Mouse (Mus musculus) forebrain, embryonic 12.5 days (tissue): ENCODE measurements around the gene Synj2. TPM values are rescaled to one million over a fixed set of nuclear protein-coding genes. Genes with fewer than 3 reads are reported as not detected.

Experiments
- ATAC-seq: fragments of 200-750 bp; cut with Nextera tagmentation; 2 replicates; pipeline ENCODE4 v1.8.0; 2017; ENCODE audit warnings: moderate TSS enrichment; ENCODE audit not compliant: low FRiP score
- H3K27ac ChIP-seq: fragments of 300-500 bp; sonication (generic); 2 replicates; pipeline ENCODE4 v1.5.1; 2016; ENCODE audit warnings: mild to moderate bottlenecking
- H3K27me3 ChIP-seq: fragments of 300-500 bp; sonication (generic); 2 replicates; pipeline ENCODE4 v1.6.1; 2016; ENCODE audit warnings: mild to moderate bottlenecking
- H3K36me3 ChIP-seq: fragments of 300-500 bp; sonication (generic); replicated peaks from 2 replicates; pipeline ENCODE4 v1.6.1; 2016; ENCODE audit warnings: mild to moderate bottlenecking
- H3K4me1 ChIP-seq: fragments of 300-500 bp; sonication (generic); 2 replicates; pipeline ENCODE4 v1.6.1; 2016
- H3K4me2 ChIP-seq: fragments of 300-500 bp; sonication (generic); 2 replicates; pipeline ENCODE4 v1.6.1; 2016; ENCODE audit warnings: mild to moderate bottlenecking, moderate library complexity
- H3K4me3 ChIP-seq: fragments of 300-500 bp; sonication (generic); replicated peaks from 2 replicates; pipeline ENCODE4 v1.5.1; 2016; ENCODE audit warnings: mild to moderate bottlenecking
- H3K9ac ChIP-seq: fragments of 300-500 bp; sonication (generic); 2 replicates; pipeline ENCODE4 v1.6.1; 2016; ENCODE audit warnings: mild to moderate bottlenecking
- H3K9me3 ChIP-seq: fragments of 300-500 bp; sonication (generic); 2 replicates; pipeline ENCODE4 v1.6.1; 2016
- WGBS: fragments of 180-500 bp; shearing (Covaris S2); methylation state at CpG from one replicate; pipeline ENCODE4 v1.1.7; 2016; 5-methylcytosine and 5-hydroxymethylcytosine counted together
- polyA plus RNA-seq: library from polyadenylated mRNA; unstranded; fragments of >200 nt; fragmentation: Nextera tagmentation; extraction: Ambion mirVana; gene quantifications from 2 replicates; pipeline ENCODE4 v1.2.1, GENCODE M21; 2016

Synj2 gene
- polyA plus RNA-seq, 1 experiment from 2014 or later, result 1.1 TPM

- H3K4me2 ChIP-seq, result no peak overlapping the region
- no peaks in the 10 kb centered on the region for H3K9me3 ChIP-seq
- no peaks in the 10 kb centered on the region for H3K27me3 ChIP-seq
- no peaks in the 10 kb centered on the region for H3K4me1 ChIP-seq
- H3K9ac ChIP-seq, result no peak overlapping the region
- WGBS, result 93% methylated on average over 11 of the region's 11 CpGs
- H3K27ac ChIP-seq, result no peak overlapping the region
- no peak overlapping the region for H3K4me3 ChIP-seq
- ATAC-seq, result no peak
- 0 out of 2 replicates have a peak, but pooled peaks cover 1% of the 10 kb centered on the region for H3K36me3 ChIP-seq
These were observed 95.8 kb downstream of the Synj2 start for GRCm38 (mm10) chr17:6036872-6037271.

DNA sequence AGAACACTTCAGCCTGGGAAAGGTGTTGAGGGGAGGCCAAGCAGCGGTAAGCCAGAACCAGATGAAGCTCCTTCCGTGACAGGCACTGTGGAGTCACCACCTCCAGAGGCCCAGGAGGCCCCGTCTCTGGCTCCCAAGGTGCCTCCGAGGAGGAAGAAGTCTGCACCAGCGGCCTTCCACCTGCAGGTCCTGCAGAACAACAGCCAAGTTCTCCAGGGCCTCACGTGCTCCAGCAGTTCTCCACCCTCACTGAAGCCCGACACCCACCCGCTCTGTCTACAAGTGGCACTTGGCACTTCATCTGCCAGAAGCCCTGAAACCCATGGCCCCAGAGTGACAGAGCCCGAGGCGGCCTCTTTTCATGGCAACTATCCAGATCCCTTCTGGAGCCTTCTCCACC, 96.4 kb downstream of the Synj2 start:
- Histone ChIP-seq H3K4me2 (no peak overlapping the region), H3K9me3 (no peaks in the 10 kb centered on the region), H3K9ac (no peak overlapping the region), H3K27me3 (no peaks in the 10 kb centered on the region), H3K27ac (no peak overlapping the region), H3K4me1 (no peaks in the 10 kb centered on the region), H3K4me3 (no peak overlapping the region), H3K36me3 (peaks cover 8% of the 10 kb centered on the region; the same call in 1 of the 2 replicates)
- WGBS, result 94% methylated on average over 10 of the region's 10 CpGs
- no peak for ATAC-seq

GRCm38 (mm10) chr17:6052801-6053200, 111.7 kb downstream of the Synj2 start:
- no peak for ATAC-seq
- H3K27ac ChIP-seq, result no peak overlapping the region
- H3K4me2 ChIP-seq, result no peak overlapping the region
- no peak overlapping the region for H3K4me3 ChIP-seq
- 49% methylated on average over 4 of the region's 4 CpGs for WGBS
- H3K36me3 ChIP-seq, result peaks cover 26% of the 10 kb centered on the region; the same call in 1 of the 2 replicates
- no peak overlapping the region for H3K9ac ChIP-seq
- H3K9me3 ChIP-seq, result no peaks in the 10 kb centered on the region
- no peaks in the 10 kb centered on the region for H3K27me3 ChIP-seq
- H3K4me1 ChIP-seq, result no peaks in the 10 kb centered on the region

- H3K4me2 ChIP-seq, result no peak overlapping the region
- no peaks in the 10 kb centered on the region for H3K27me3 ChIP-seq
- no peak overlapping the region for H3K27ac ChIP-seq
- no peak overlapping the region for H3K4me3 ChIP-seq
- no peak overlapping the region for H3K9ac ChIP-seq
- H3K36me3 ChIP-seq, result peaks cover 16% of the 10 kb centered on the region; the same call in 1 of the 2 replicates
- ATAC-seq, result no peak
- no peaks in the 10 kb centered on the region for H3K4me1 ChIP-seq
- WGBS, result 16% methylated on average over 5 of the region's 5 CpGs
- H3K9me3 ChIP-seq, result no peaks in the 10 kb centered on the region
These were observed 113.9 kb downstream of the Synj2 start for GRCm38 (mm10) chr17:6054934-6055355.

DNA sequence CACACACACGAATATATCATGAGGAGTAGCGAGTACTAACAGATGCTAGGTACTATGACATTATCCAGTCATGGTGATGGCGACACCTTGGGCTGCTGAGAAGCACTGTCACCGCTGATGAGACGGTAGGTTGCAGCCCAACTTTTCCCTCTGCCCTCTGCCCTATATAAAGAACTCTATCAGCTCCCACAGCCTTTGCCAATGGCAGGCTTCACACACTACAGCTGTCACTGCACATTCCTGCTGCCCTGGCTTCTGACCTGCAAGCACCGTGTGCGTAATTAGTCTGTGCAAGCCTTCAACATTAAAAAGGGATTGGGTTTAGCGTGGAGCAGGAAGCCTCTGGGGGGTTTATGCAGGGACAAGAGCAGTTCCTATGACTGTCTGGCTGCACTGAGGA, 121.7 kb downstream of the Synj2 start:
- H3K27me3 ChIP-seq, result no peaks in the 10 kb centered on the region
- H3K4me3 ChIP-seq, result no peak overlapping the region
- H3K27ac ChIP-seq, result no peak overlapping the region
- no peaks in the 10 kb centered on the region for H3K4me1 ChIP-seq
- no peaks in the 10 kb centered on the region for H3K9me3 ChIP-seq
- ATAC-seq, result no peak
- peaks cover 38% of the 10 kb centered on the region for H3K36me3 ChIP-seq
- no peak overlapping the region for H3K4me2 ChIP-seq
- WGBS, result 90% methylated on average over 8 of the region's 8 CpGs
- no peak overlapping the region for H3K9ac ChIP-seq

GRCm38 (mm10) chr17:6063532-6063931, 122.5 kb downstream of the Synj2 start:
- 95% methylated on average over 5 of the region's 5 CpGs for WGBS
- no peaks in the 10 kb centered on the region for H3K27me3 ChIP-seq
- H3K9ac ChIP-seq, result no peak overlapping the region
- no peaks in the 10 kb centered on the region for H3K4me1 ChIP-seq
- H3K27ac ChIP-seq, result no peak overlapping the region
- H3K9me3 ChIP-seq, result no peaks in the 10 kb centered on the region
- peaks cover 38% of the 10 kb centered on the region for H3K36me3 ChIP-seq
- no peak overlapping the region for H3K4me2 ChIP-seq
- ATAC-seq, result no peak
- H3K4me3 ChIP-seq, result no peak overlapping the region

- WGBS, result 79% methylated on average over 2 of the region's 2 CpGs
- H3K9me3 ChIP-seq, result no peaks in the 10 kb centered on the region
- peaks cover 50% of the 10 kb centered on the region for H3K36me3 ChIP-seq
- H3K4me3 ChIP-seq, result no peak overlapping the region
- no peaks in the 10 kb centered on the region for H3K27me3 ChIP-seq
- no peak for ATAC-seq
- H3K4me1 ChIP-seq, result no peaks in the 10 kb centered on the region
- H3K4me2 ChIP-seq, result no peak overlapping the region
- H3K27ac ChIP-seq, result no peak overlapping the region
- H3K9ac ChIP-seq, result no peak overlapping the region
These were observed 124.9 kb downstream of the Synj2 start for GRCm38 (mm10) chr17:6066021-6066420.

- Histone ChIP-seq H3K9me3 (no peaks in the 10 kb centered on the region), H3K4me3 (no peak overlapping the region), H3K27ac (no peak overlapping the region), H3K36me3 (peaks cover 60% of the 10 kb centered on the region), H3K9ac (no peak overlapping the region), H3K27me3 (no peaks in the 10 kb centered on the region), H3K4me1 (no peaks in the 10 kb centered on the region), H3K4me2 (no peak overlapping the region)
- WGBS, result 97% methylated on average over 7 of the region's 7 CpGs
- ATAC-seq, result no peak
These were observed 126.5 kb downstream of the Synj2 start for GRCm38 (mm10) chr17:6067613-6068012.

DNA sequence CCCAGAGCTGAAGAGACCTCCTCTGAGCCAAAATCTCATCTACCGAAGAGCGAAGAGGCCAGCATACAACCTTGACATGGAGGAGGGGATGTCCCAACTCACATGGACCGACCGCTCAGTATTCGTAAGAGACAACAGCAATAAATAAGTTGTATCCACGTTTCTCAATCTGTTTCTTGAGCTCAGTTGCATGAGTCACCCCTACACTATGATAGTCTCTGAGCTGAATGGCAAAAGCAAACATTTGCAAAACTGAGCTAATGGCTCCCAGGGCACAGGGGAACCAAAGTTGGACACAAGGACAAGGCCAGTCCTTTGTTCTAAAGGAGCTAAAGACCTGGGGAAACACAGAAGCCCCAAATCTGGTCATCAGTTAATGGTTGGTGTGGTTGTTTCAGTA, 128.8 kb downstream of the Synj2 start:
- Histone ChIP-seq H3K27ac (no peak overlapping the region), H3K9me3 (no peaks in the 10 kb centered on the region), H3K36me3 (peaks cover 63% of the 10 kb centered on the region), H3K4me1 (no peaks in the 10 kb centered on the region), H3K4me2 (no peak overlapping the region), H3K4me3 (no peak overlapping the region), H3K27me3 (no peaks in the 10 kb centered on the region), H3K9ac (no peak overlapping the region)
- 92% methylated on average over 6 of the region's 6 CpGs for WGBS
- ATAC-seq, result no peak

GRCm38 (mm10) chr17:6073405-6073804, 132.3 kb downstream of the Synj2 start:
- H3K27me3 ChIP-seq, result no peaks in the 10 kb centered on the region
- H3K4me1 ChIP-seq, result peaks cover 5% of the 10 kb centered on the region
- WGBS, result 91% methylated on average over 7 of the region's 7 CpGs
- H3K4me2 ChIP-seq, result no peak overlapping the region
- no peaks in the 10 kb centered on the region for H3K9me3 ChIP-seq
- H3K9ac ChIP-seq, result no peak overlapping the region
- H3K36me3 ChIP-seq, result peaks cover 44% of the 10 kb centered on the region
- no peak overlapping the region for H3K27ac ChIP-seq
- H3K4me3 ChIP-seq, result no peak overlapping the region
- no peak for ATAC-seq

DNA sequence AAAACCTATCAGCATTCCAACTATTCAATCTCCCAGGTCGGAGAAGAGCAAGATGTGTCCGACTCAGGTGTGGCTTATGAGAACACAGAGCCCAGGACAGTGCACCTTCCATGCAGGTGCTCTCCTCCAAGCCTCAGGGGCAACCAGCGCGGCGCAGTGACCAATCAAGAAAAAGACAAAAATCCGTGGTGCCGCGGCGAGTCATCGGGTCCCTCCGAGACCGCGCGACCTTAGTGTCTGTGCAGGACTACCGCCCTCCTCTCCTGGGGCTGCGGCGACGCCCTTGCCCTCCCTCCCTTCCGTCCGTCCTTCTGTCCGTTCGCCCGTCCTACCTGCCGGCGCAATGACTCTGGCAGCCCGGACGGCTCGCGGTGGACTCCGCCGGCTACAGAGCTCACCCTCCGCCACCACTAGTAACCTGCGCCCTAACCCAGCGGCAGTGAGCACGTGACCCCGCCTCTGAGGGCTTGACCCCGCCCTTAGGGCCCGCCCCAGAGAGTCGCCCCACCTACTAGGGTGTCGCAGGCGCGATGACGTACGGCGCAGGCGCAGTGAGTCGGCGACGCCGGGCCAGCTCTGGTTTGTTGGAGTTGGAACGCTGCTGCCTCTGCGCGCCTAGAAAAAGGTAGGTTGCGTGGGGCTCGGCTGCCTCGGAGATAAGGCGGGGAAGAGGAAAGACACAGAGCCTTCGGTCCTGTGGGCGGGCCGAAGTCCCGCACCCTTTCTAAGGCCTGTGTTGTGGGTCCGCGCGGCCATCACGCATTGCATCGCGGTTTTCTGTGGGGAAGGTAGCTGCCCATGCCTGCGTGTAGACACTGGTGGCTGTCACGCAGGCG, 138.4 kb downstream of the Synj2 start, which contains the start of the genes Serac1 and Gtf2h5:
Gene Serac1 (minus strand): TSS at position 455 of the 836 bp plus-strand sequence.
Gene Gtf2h5 (plus strand): TSS at position 500 of the 836 bp plus-strand sequence.
- Histone ChIP-seq H3K27ac (peak within 1 kb of the TSS; percentile 88), H3K27me3 (no peaks in the 10 kb centered on the region), H3K36me3 (peaks cover 6% of the 10 kb centered on the region), H3K4me2 (peak within 1 kb of the TSS; percentile 75), H3K9ac (peak within 1 kb of the TSS; percentile 87), H3K4me1 (peaks cover 24% of the 10 kb centered on the region), H3K9me3 (no peaks in the 10 kb centered on the region), H3K4me3 (peak within 1 kb of the TSS; percentile 81)
- ATAC-seq, result peak; percentile 96
- under 1% methylated on average over 69 of the region's 70 CpGs for WGBS

GRCm38 (mm10) chr17:6083323-6083890, 142.3 kb downstream of the Synj2 start:
- H3K4me2 ChIP-seq, result no peak overlapping the region
- no peak overlapping the region for H3K9ac ChIP-seq
- peaks cover 18% of the 10 kb centered on the region for H3K4me1 ChIP-seq
- H3K27me3 ChIP-seq, result no peaks in the 10 kb centered on the region
- 0 out of 2 replicates have a peak overlapping the region, but pooled peaks have one; percentile 2 for H3K27ac ChIP-seq
- no peak for ATAC-seq
- WGBS, result 86% methylated on average over 5 of the region's 5 CpGs
- no peak overlapping the region for H3K4me3 ChIP-seq
- peaks cover 24% of the 10 kb centered on the region for H3K36me3 ChIP-seq
- H3K9me3 ChIP-seq, result no peaks in the 10 kb centered on the region
